Mouse (Mus musculus): Measurements from ENCODE around the gene Gpr142. TPM values are rescaled to one million over a fixed set of nuclear protein-coding genes. Genes with fewer than 3 reads are reported as not detected.

The Gpr142 gene
- polyA plus RNA-seq, 2 experiments from 2014 or later: not detected

- no peak for ATAC-seq
These were observed 47.6 kb downstream of the Gpr142 start for GRCm38 (mm10) chr11:114846336-114846735.

GRCm38 (mm10) chr11:114847008-114847407, 48.3 kb downstream of the Gpr142 start:
- ATAC-seq: no peak

GRCm38 (mm10) chr11:114849572-114849971, 50.8 kb downstream of the Gpr142 start:
- ATAC-seq: no peak

GRCm38 (mm10) chr11:114850066-114850451, 51.3 kb downstream of the Gpr142 start:
- ATAC-seq: no peak

GRCm38 (mm10) chr11:114850452-114851268, 51.9 kb downstream of the Gpr142 start, which contains the start of gene Gprc5c:
Gene Gprc5c, plus strand, starts transcription at chr11:114851152.
- no peak for ATAC-seq

- ATAC-seq: no peak
These were observed 52.5 kb downstream of the Gpr142 start for GRCm38 (mm10) chr11:114851269-114851607.

GRCm38 (mm10) chr11:114851608-114852310, 53.0 kb downstream of the Gpr142 start:
- no peak for ATAC-seq

GRCm38 (mm10) chr11:114852311-114853173, 53.8 kb downstream of the Gpr142 start:
- ATAC-seq: no peak

- no peak for ATAC-seq
These were observed 54.6 kb downstream of the Gpr142 start for GRCm38 (mm10) chr11:114853174-114853838.

- no peak for ATAC-seq
These were observed 55.9 kb downstream of the Gpr142 start for GRCm38 (mm10) chr11:114854581-114854980.

- no peak for ATAC-seq
These were observed 57.4 kb downstream of the Gpr142 start for GRCm38 (mm10) chr11:114856125-114856524.

Other genes starting within 250 kb of the Gpr142 start
- 1,000 to 10,000 TPM in 1 of 2 experiments, 100 to 1,000 TPM in 1; 937 to 1,379 TPM for gene Rpl38, start 130.4 kb upstream of the Gpr142 start, polyA plus RNA-seq (2017; shearing (Covaris generic))
- 1 to 10 TPM; 2.9 to 4.1 TPM for gene Ttyh2, start 123.5 kb upstream of the Gpr142 start, polyA plus RNA-seq (2017; shearing (Covaris generic))
- not detected for gene Dnaic2, start 71.5 kb upstream of the Gpr142 start, polyA plus RNA-seq (2017; shearing (Covaris generic))
- not detected for gene Kif19a, start 33.5 kb upstream of the Gpr142 start, polyA plus RNA-seq (2017; shearing (Covaris generic))
- gene Btbd17, start 3.0 kb upstream of the Gpr142 start, polyA plus RNA-seq (2017; shearing (Covaris generic)): not detected
- gene Gprc5c, start 52.2 kb downstream of the Gpr142 start, polyA plus RNA-seq (2017; shearing (Covaris generic)): not detected
- gene Cd300a, start 91.1 kb downstream of the Gpr142 start, polyA plus RNA-seq (2017; shearing (Covaris generic)): under 1 TPM; 0.11 to 0.37 TPM
- under 1 TPM in 1 of 2 experiments, not detected in 1; 0.34 TPM for gene Cd300lb, start 135.5 kb downstream of the Gpr142 start, polyA plus RNA-seq (2017; shearing (Covaris generic))
- not detected for gene Cd300c, start 170.2 kb downstream of the Gpr142 start, polyA plus RNA-seq (2017; shearing (Covaris generic))
- gene Cd300ld, start 191.0 kb downstream of the Gpr142 start, polyA plus RNA-seq (2017; shearing (Covaris generic)): not detected
- gene Cd300c2, start 203.0 kb downstream of the Gpr142 start, polyA plus RNA-seq (2017; shearing (Covaris generic)): under 1 TPM in 1 of 2 experiments, not detected in 1; 0.54 TPM
- not detected for gene Cd300ld2, start 217.3 kb downstream of the Gpr142 start, polyA plus RNA-seq (2017; shearing (Covaris generic))
- gene Cd300ld4, start 228.1 kb downstream of the Gpr142 start, polyA plus RNA-seq (2017; shearing (Covaris generic)): not detected
- gene Cd300ld5, start 238.8 kb downstream of the Gpr142 start, polyA plus RNA-seq (2017; shearing (Covaris generic)): not detected
- not detected for gene Cd300ld3, start 249.5 kb downstream of the Gpr142 start, polyA plus RNA-seq (2017; shearing (Covaris generic))